Mouse (Mus musculus): ENCODE measurements around the gene Tmem72.

The Tmem72 gene

DNA sequence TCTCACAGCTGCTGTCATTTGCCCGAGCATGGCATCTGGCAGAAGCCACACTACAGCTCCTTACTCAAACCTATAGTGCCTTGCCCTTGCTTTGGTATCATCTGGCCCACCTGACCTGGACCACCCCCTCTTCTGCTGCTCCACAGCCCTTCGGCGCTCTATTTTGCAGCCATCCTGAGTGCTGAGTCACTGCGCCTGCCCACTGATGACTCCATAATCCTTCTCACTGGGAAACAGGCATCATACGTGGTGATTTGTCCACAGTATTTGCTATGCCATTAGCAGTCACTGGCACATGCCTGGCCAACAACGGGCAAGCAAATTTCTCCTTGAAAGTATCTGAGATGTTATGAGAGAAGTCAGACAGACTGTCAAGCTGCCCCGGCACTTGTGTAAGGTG, 66.9 kb downstream of the Tmem72 start:
- DNase-seq (ENCODE audit: low spot score): no peak

DNA sequence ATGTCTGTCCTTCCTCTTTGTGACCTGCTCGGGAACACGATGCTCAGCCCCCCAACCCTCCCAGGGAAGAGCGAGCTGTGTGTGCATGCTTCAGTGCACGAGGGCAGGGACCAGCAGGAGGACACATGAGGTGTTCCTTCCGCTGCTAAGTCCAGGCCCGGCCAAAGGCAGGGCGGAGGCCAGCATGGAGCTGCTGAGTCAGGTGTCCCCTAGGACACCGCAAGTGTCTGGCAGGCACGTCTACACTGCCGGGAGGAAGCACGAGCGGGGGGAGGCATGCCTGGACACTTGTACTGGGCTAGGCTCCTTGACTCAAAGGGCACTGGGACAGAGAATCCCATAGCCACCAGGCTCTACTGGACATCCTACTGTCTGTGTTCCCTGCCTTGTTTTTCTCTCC, 69.0 kb downstream of the Tmem72 start:
- DNase-seq (ENCODE audit: low spot score): no peak

DNA sequence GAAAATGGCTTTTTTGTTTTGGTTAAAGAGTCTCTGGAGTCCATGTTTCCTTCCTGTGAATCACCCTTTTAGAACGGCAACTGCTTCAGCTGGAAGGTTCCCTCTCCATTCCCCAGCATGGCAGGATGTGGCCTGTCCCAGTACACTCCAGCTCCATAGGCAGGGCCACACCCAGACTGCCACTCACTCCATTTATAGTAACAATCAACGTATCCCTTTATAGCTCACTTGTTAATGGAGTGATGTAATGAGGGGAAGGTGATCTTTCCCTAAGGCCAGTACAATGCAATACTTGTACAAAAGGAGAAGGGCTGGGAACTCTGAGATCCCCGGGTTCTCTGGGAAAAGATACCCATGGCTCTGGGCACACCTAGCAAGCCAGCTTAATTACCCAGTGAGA, 72.4 kb downstream of the Tmem72 start:
- DNase-seq (ENCODE audit: low spot score): no peak

DNA sequence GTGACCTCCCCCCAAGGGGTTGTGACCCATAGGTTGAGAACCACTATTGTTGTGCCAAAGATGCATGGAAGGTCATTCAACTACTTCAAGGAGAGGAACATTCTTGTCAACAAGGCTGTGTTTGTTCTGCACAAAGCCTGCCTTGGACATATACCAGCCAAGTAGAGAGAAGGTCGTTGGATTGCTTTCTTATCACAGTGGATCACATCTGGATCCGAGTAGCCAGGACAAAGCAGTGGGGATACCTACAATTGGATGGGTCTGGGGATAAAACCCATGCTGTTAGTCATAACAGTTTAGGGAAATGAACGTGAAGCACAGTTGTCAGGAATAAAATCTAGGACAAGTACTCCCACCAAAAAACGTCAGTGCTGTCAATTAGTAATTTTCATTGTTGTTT, 72.8 kb downstream of the Tmem72 start:
- DNase-seq (ENCODE audit: low spot score): no peak

DNA sequence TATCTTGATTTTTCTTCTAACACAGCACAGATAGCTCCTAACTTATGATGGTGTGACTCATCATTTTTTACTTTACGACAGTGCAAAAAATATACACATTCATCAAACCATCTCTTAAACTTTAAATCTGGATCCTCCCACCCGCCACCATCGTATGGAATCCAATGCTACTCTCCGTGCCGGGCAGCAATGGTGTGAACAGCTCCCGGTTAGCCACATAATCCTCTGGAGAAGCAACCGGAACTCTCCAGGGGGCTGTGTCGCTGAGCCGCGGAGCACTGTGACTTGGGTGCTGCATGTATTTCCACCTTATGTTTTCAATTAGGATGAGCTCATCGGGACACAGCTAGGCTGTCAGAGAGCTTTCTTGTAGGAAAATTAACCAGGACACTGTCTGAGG, 73.8 kb downstream of the Tmem72 start:
- no peak for DNase-seq (ENCODE audit: low spot score)

DNA sequence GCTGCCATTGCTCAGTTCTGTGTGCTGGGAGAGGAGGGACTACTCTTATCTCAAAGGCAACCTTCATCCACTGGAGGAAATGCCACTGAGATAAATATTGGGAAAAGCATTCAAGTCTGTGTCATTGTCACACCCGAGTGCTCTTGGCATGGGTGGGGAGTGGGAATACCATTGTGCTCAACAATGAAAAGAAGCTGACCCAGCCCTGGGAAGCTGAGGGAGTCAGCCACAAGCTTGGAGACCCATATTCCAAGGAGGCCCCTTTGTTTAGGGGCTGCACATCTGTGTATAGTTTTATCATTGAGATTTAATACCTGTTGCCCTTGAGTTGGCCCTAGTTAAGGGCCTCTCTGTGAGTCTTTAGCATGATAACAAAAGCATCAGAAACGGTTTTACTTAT, 77.0 kb downstream of the Tmem72 start:
- DNase-seq (ENCODE audit: low spot score): no peak

DNA sequence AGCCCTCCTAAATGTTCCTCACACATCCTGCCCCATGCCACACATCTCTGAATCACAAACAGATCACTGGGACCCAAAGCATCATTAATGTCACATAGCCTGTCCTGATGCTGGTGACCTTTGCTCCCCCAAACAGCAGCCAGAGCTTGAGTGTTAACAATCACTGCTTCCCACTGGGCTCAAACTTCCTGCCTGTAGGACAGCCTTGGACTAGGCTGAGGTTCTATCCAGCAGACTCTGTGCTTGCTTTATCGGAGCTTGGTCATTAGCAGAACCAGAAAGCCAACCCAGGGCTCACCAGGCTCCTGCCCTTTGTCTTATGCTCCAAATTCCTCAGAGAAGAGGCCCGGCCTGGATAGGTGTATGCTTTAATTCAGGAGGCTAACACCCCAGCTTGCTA, 77.8 kb downstream of the Tmem72 start:
- no peak for DNase-seq (ENCODE audit: low spot score)

DNA sequence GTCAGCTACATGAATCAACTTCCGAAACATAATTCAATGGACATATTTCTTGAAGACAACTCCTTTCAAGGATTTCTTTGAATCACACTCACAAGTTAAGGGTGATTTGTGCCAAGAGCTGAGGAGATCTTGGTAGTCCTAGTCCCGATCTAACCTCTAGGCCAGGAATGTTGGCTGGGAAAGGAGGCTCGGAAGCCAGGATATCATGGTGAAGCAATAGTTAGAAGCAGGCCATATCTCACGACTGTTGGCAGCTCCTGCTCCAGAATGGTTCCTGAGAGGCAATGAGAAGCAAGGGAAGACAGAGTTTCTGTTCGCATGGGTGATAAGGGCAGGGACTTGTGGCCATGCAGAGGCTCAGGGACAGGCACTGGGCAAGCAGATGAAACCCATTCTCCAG, 79.2 kb downstream of the Tmem72 start:
- no peak for DNase-seq (ENCODE audit: low spot score)

DNA sequence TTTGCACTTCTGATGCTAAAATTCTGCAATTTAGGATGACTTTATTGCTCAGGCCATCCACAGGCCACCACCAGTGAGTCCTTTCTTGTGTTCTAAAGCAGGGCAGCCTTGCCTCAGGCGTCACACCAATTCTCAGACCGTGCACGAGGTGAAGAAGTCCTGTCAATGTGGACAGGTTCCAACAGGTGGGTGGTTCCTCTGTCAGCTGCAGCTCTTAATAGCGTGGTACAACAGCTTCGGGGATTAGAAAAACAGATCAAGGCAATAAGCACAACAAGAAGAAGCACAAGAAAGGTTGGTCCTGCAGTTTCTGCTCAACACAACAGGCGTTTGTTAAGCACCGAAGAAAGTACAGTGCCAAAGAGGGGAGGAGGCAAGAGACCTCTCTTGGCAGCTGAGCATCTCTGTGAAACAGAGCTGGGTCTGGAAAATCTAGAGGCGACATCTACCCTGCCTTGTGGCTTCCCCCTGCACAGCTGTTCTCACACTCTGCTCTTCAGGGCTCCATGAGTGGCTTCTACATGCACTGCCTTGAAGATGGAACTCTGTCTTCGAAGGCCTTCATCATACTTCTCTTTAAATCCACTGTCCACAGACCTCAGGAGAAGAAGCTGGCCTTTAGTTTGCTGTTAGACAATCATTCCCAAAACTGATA, 80.0 kb downstream of the Tmem72 start:
- no peak for DNase-seq (ENCODE audit: low spot score)

- peak; percentile 46 for DNase-seq (ENCODE audit: low spot score)
These were observed 81.2 kb downstream of the Tmem72 start for GRCm38 (mm10) chr6:116635251-116636180.

- no peak for DNase-seq (ENCODE audit: low spot score)
These were observed 82.7 kb downstream of the Tmem72 start for GRCm38 (mm10) chr6:116633741-116634695.

- peak; percentile 72 for DNase-seq (ENCODE audit: low spot score)
These were observed 84.6 kb downstream of the Tmem72 start for GRCm38 (mm10) chr6:116632129-116632528.

DNA sequence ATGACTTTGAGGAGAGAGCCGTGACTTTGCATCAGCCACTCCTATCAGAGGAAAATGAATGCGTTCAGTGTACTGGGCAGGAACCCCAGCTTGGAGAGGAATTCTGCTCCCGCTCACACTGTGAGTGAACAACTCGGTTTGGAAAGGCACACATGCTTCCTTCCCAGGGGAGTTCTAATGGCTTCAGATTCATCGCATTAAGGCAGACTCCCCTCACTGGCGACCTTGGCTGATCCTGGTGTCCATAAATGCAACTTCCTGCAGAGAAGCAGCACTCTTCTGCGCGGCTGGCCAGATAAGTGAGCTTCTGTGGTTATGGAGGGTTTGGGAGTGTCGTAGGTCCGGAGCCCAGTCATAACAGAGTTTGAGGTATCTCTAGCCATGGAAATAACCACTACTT, 86.9 kb downstream of the Tmem72 start:
- DNase-seq (ENCODE audit: low spot score): no peak
